Mouse (Mus musculus): ENCODE measurements around the gene Ankrd53.
"Not testable (repeated sequence)": the region's sequence is repeated elsewhere in the genome, so short reads cannot be mapped to it uniquely, and the experiment has no call there.

Gene Ankrd53

DNA sequence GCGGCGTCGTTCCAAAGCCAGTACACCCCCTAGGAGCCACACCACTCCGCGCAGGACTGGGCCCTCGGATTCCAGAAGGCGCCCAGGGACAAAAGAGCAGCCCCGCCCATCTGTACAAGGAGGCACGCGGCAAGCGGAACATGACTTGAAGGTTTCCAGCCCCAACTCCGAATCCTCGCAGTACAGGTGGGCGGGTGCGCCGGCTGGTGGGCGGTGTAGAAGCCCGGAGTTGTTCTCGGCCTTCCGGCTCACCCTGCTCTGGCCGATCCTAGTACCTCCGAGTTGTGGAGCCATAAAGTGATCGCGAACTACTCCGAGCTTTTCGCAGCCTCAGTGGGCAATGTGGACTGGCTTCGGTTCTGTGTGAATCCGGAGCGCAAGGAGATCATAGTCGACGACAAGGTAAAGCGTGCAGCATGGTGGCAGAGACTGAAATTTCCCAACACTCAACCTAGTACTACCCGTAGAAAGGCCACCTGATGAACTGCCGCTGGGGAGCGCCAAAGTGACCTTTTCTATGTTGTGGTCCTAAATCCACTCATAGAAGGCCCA, 512 bp downstream of the Ankrd53 start:
- intact Hi-C loops (cut with DNase I): no loop called here

DNA sequence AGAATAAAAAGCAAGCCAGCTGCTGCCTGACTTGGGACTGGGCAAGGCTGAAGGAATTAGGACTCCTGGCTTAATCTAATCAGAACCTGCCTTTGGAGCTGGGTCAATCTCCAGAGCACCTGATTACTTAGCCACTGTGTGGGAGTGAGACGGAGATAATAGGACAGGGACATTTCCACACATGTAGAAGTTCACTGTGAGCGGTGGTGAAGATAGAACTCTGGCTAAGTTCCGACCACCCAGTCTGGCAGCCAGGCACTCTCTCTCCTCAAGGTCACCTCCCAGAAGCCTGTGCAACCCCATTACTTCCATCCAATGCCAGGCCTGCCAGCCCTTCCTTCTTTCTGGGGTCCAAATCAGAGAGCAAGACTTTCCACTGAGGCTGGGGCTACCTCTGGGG, 4.5 kb downstream of the Ankrd53 start:
- intact Hi-C loops (cut with DNase I): no loop called here

DNA sequence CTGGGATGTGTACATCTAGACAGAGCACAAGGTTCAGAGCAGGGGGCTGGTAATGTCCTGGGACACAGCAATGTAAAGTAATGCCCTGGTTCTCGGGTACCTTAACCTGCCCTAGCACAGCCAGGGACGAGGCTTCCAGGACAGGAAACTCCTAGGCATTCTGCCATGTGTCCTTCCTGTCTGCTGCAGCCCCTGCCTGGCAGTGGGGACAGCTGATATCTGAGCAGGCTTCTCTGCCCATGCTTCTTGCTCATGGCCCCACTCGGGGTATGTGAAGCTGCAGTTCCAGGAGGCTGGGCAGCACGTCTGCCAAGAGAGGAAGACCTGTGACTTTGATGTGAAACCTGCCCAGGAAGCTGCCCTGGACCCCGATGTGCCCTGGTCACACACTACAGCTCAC, 6.0 kb downstream of the Ankrd53 start:
- intact Hi-C loops (cut with DNase I): no loop called here

DNA sequence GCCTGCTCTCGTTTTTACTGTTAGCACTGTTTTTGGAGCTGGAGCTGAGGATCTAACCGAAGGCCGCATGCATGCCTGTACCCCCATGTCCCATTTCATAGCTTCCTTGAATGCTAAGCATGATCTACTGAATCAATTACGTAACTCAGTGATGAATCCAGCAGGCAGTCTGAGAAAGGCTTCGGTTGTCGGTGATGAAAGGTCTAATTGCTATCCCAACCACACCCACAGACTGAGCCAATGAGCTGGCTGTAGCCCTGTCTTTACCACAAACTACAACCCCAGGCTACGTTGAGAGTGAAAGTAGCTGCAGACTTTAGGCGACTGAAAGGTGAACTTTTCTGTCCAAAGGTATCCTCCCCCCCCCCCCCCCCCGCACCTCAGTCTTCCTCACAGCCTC, 11.7 kb downstream of the Ankrd53 start:
- intact Hi-C loops (cut with DNase I): no loop called here

DNA sequence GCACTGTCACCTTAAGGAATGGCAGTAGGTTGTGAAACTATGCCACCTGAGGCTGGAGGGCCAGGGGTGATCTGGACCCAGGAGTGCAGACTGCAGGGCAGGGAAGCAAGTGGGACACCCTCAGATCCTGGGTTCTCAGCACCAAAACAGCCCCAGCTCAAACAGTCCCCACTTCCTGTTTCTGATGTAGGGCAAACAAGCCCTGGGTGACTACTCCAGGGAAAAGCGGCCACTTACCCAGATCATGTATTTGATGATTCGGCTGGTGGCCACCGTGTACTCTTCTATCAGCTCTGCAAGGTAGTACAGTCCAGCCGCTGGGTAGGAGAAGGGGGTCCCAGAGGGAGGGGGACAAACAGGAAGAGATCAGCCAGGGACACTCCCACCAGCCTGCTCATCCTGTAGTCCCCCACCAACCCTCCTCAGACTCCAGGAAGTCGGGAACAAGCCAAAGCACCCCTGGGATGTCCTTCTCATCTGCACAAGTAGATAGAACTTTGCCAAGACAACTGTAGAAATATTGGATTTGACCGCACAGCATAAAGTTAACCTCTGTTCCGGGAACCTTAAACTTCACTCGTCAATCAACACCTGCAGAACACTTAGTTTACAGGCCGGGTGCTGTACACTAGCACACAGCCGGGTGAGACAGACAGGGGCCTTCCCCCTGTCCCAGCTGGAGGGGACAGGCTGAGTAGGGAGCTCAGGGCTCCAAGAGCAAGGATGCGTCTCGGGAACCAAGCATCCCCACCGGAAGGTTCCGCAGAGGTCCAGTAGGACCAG, 12.5 kb downstream of the Ankrd53 start:
- intact Hi-C loops (cut with DNase I): no loop called here

DNA sequence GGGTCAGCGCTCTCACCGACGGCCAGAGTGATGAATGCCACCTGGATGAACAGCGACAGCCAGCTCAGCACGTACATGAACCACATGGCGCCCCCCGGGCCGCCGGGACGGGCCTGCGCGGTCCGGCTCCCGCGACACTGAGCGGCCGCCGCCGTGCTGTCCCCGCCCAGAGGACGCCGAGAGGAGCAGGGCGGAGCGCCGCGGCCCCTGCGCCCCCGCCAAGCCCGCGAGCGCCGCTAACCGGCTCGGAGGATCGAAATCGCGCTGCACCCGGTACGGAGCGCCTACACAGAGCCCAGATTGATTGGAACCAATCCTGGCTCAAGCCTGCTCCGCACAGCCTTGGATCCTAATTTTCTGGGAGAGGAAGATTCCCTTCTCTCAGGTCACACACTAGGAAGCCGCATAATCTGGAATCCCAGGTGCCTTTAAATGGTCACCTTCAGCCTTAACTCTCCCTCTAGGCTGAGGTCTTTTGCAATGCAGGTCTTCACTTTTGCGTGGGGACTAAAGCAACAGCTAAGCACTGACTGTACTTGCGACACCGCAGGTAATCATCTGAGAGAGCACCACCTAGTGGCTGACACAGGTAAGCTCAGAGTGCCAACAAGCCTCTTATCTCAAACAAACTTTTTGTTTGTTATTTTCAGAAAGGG, 13.3 kb downstream of the Ankrd53 start, which contains the start of gene Tex261:
Gene Tex261, minus strand, starts transcription at position 176 of the 656 bp plus-strand sequence.
- intact Hi-C loops (cut with DNase I): no loop called here

DNA sequence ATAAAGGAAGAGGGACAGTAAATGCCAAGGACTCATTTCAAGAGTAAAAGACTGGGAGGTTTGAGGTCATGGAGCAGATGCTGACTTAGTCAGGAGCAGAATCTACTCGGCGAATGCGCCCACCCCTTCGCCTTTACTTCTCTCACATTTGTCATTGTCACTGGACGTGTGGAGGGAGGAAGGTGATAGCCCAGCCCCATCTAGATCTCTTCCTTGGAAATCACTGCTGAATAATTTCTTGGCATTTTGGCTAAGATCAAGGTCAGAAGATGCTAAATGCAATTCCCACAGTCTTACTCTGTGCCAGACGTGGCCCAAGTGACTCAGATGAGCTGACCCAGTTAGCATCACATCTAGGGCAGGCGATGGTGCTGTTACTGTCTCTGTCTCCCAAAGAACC, 15.9 kb downstream of the Ankrd53 start:
- intact Hi-C loops (cut with DNase I): no loop called here

DNA sequence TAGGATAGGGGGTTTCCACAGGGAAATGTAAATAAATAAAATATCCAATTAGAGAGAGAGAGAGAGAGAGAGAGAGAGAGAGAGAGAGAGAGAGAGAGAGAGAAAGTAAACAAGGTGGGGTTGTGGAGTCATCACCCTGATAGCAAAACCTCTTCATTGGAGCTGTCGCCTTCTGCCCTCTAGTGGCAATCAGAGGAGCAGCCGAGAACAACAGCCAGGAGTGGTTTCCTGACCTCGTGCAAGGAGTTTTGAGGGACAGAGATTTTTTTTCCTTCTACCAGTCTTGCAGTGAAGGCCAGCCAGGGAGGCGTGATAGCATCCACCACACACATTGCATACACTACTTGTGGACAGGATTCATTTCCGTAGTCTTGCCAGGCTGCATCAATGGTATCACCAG, 16.6 kb downstream of the Ankrd53 start:
- intact Hi-C loops (cut with DNase I): loop anchor here (1.0 kb wide), 1 partner anchor 22 kb away; no protein-coding TSS in a partner anchor

DNA sequence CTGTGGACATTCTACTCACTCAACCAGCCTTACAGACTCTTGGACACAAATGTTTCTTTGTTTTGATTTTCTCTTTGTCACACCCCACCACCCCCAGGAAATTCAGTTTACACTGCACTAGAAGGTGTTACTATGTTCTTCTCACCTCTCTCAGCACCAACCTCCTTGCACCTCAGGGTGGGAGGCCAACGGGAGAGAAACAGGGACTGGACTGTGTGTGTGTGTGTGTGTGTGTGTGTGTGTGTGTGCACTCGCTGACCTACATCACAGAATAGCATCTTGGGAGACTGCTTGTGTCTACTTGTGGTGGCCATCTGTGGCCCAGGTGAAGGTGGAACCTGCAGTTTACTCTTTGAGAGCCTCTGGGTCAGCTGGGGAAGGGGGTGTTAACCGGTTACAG, 24.0 kb downstream of the Ankrd53 start:
- intact Hi-C loops (cut with DNase I): no loop called here

DNA sequence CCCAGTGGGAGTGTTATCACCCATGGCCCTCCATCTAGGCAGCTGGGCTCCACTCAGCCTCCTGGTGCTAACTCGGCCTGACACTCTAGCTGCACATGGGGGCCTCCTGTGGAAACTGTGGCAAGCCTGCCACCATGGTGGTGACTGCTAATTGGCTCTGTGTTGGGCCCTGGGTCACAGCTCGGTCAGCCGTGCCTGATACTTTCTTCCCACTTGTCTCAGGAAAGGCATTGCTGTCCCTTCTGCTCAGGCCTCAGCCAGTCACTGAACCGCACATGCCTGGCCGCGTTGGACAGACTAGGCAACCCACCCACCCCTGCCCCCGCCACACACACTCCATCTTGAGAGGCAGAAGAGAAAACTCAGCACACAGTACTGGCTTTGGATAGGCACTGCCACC, 26.1 kb downstream of the Ankrd53 start:
- intact Hi-C loops (cut with DNase I): no loop called here

DNA sequence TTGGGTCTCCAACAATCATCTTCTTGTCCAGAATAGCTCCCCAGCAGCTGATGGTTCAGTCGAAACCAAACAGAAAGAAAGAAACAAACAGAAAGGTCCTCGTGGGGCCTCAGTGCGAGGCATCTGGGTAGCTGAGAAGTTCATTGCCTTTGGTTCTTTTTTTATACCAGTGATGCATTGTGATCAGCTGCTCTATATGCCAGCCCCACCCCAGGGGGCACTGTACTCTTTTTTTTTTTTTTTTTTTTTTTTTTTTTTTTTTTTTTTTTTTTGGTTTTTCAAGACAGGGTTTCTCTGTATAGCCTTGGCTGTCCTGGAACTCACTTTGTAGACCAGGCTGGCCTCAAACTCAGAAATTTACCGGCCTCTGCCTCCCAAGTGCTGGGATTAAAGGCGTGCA, 28.1 kb downstream of the Ankrd53 start:
- intact Hi-C loops (cut with DNase I): not testable (repeated sequence)

DNA sequence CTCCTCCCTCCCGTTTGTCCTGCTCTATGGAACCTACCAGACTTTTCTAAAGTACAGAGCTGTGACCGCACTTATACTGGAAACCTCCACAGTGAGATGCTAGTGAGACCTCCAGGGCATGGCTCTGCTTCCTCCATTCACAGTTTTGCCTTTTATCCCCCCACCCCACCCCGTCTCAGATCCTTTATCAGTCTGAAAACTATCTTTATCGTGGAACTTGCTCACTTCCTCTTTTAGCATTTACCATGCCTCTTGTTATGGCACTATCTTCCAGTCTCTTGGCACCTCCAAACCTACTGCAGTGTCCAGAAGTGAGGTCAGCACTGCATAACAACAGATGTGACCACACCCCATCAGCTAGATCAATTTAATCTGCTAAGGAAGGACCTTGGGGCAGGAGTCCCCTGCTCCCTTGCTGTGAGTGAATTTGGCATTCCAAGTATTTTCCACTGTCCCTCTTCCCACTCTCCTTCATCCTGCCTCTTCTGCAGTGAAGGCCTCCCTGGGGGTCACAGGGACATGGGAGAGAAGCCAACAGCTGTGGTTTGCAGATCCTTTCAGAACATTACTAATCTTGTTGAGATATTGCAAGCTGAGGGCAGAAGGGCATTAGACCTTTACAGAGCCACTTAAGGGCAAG, 28.9 kb downstream of the Ankrd53 start:
- intact Hi-C loops (cut with DNase I): no loop called here

DNA sequence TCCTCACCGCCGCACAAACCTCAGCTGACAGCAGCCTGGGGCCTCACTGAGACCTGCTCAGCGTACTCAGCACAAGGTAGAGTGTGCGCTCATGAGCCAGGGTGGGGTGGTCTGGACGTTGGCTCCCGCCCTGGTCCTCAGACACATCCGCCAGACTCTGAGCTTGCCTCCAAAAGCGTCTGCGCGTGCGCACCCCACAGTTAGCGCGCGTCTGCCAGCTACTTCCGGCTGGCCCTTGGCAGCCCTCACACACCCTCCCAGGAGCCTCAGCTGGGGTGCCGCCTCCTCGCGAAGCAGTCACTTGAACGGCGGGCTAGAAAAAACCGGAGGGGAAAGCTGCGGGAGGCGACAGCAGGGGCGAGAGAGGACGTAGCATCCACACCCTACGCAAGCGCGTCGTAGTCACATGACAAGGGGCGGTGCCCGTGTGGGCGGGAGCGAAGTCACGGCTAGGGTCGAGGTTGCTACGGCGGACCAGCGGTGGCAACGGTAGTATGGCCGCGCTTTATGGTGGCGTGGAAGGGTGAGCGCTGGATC, 32.4 kb downstream of the Ankrd53 start, which contains the start of gene Nagk:
Gene Nagk, plus strand, starts transcription at position 223 of the 537 bp plus-strand sequence.
- intact Hi-C loops (cut with DNase I): no loop called here

DNA sequence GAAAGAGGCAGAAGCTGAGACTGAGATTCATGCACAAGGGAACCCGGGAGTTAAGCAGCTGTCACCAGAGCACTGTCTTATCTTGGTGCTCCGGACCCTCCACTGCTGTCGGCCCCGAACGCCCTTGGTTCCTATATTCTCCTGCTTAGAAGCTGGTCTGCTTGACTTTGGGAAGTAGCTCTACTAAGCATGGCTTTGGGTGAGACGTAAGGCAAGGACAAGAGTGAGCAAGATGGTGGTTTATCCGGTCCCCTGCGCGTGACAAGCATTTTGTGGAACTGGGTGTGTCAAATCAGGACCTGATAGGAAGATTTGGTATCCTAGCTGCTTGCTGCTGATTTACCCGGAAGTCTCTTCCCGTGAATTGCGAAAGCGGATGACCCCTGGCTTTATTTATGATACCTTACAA, 33.1 kb downstream of the Ankrd53 start:
- intact Hi-C loops (cut with DNase I): no loop called here

DNA sequence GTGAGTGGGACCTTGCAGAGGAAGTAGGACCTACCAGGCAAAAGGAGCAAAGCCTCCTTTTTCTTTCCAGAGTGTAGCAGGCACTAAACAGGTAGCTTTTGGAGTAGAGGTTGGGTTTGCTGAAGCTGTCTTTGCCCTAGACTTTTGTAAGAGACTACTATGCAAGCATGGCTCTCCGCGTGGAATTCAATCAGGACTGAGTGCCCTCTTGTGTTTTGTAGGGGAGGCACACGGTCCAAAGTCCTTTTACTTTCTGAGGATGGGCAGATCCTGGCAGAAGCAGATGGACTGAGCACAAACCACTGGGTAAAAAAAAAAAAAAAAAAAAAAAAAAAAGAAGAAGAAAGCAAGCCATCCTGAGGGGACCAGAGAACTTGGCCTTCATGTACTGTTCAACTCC, 34.2 kb downstream of the Ankrd53 start:
- intact Hi-C loops (cut with DNase I): no loop called here

DNA sequence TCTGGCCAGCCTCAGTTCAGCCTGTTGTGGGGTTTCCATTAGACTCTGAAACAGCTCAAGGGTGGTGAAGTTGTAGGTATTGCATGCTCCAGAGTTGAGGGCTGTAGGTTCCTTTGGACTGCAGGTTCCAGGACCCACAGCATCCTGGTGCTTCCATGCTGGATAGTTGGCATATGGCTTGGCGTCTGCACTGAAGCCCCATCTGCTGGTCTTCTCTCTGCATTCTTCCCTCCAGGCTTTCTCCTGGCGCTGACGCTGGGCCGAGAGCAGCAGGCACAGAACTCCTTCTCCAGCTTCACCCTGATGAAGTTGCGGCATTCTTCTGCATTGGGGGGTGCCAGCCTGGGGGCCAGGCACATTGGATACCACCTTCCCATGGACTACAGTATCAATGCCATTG, 39.6 kb downstream of the Ankrd53 start:
- intact Hi-C loops (cut with DNase I): no loop called here

DNA sequence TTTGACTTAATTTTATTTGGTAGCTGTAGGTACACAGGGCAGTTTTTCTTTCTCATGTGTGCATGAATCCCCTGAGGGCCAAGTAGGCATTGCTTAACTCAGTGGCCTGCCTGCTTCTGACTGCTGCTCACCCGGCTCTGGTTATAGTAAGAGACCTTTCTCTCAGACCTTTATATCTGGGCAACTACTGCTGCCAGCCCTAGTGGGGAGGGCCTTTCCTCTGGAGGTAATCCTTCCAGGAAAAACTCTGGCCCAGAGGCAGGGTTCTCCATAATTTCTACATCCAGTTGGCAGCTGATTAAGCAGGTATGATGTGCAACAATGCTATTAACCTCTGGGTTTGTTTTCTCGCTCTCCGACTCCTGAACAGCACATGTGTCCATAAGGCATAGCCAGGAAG, 40.4 kb downstream of the Ankrd53 start:
- intact Hi-C loops (cut with DNase I): no loop called here

DNA sequence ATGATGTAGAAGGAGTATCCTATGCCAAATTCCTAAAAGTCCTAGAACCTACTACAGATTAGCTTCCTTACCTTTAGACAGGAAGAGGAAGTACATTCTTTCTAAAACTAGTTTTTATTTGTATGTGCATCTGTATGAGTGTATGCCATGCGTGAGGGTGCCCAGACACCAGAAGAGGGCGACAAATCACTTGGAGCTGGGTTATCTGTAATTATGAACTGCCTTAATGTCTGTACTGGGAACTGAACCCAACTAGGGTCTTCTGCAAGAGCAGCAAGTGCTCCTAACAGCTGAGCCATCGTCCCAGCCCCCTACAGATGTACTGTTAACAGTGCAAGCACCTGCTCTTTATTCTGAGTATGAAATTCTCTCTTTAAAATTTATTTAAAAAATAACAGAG, 53.4 kb downstream of the Ankrd53 start:
- intact Hi-C loops (cut with DNase I): no loop called here

Measured in adrenal gland (tissue).